Mouse (Mus musculus) CH12.LX (cell line): ENCODE measurements around the gene Sec11a. TPM values are rescaled to one million over a fixed set of nuclear protein-coding genes. Genes with fewer than 3 reads are reported as not detected.

Experiments used
- DNase-seq: peaks from one replicate; pipeline ENCODE4 v3.0.0-alpha.2; 2013; ENCODE audit errors: extremely low read depth
- H3K27ac ChIP-seq: 2 replicates; pipeline ENCODE4 v1.5.1; 2012; ENCODE audit warnings: low read depth, mild to moderate bottlenecking, control low read depth, moderate library complexity; ENCODE audit not compliant: insufficient read depth
- H3K27me3 ChIP-seq: replicated peaks from 2 replicates; pipeline ENCODE3; 2012; ENCODE audit warnings: inconsistent platforms
- H3K36me3 ChIP-seq, 2 experiments: replicated peaks in 1 of 2; 2 replicates each; pipeline versions ENCODE3 to v1.6.1; 2012; ENCODE audit warnings: inconsistent platforms in 1 of 2, low read length in 1 of 2, mild to moderate bottlenecking in 1 of 2, mixed read lengths in 1 of 2, moderate library complexity in 1 of 2; ENCODE audit not compliant: control insufficient read depth in 1 of 2, insufficient read depth in 1 of 2
- H3K4me1 ChIP-seq, 2 experiments: 2 replicates each; pipeline ENCODE4 v1.6.1; 2012; ENCODE audit warnings: inconsistent platforms in 1 of 2, moderate library complexity in 1 of 2; ENCODE audit not compliant: insufficient read depth in 2 of 2, control insufficient read depth in 1 of 2
- H3K4me2 ChIP-seq: 2 replicates; pipeline ENCODE4 v1.6.1; 2012; ENCODE audit warnings: low read depth, mild to moderate bottlenecking, control low read depth; ENCODE audit not compliant: poor library complexity, insufficient read depth, severe bottlenecking
- H3K4me3 ChIP-seq, 3 experiments: fragments of 150-350 bp in 1 of 3; sonication (generic) in 1 of 3; replicated peaks in 1 of 3; 2 replicates each; pipeline versions ENCODE3 to v1.5.1; 2011 to 2012; ENCODE audit warnings: low read depth in 2 of 3, low read length in 2 of 3, mild to moderate bottlenecking in 2 of 3, moderate library complexity in 2 of 3, control low read depth in 1 of 3, improper control_type of control experiment in 1 of 3, inconsistent platforms in 1 of 3, mixed read lengths in 1 of 3; ENCODE audit not compliant: poor library complexity in 1 of 3
- H3K79me2 ChIP-seq: replicated peaks from 2 replicates; pipeline ENCODE4 v1.6.1; 2012; ENCODE audit warnings: mild to moderate bottlenecking, moderate library complexity; ENCODE audit not compliant: control insufficient read depth, poor library complexity, insufficient read depth, severe bottlenecking; ENCODE audit errors: extremely low read depth
- H3K9ac ChIP-seq: 2 replicates; pipeline ENCODE4 v1.6.1; 2012; ENCODE audit warnings: low read depth, mild to moderate bottlenecking, control low read depth, moderate library complexity; ENCODE audit not compliant: insufficient read depth
- H3K9me3 ChIP-seq: replicated peaks from 2 replicates; pipeline ENCODE3; 2012; ENCODE audit warnings: low read length, inconsistent platforms, mixed read lengths
- CTCF ChIP-seq, 2 experiments: IDR thresholded peaks in 1 of 2; conservative IDR thresholded peaks in 1 of 2; 2 replicates each; pipeline ENCODE4 v1.5.1; 2011 to 2012; ENCODE audit warnings: low read depth in 2 of 2, low read length in 2 of 2, improper control_type of control experiment in 1 of 2, inconsistent platforms in 1 of 2, mild to moderate bottlenecking in 1 of 2, moderate library complexity in 1 of 2
- GABPA ChIP-seq: IDR thresholded peaks from 2 replicates; pipeline ENCODE4 v1.6.1; 2012; ENCODE audit warnings: low read depth, low read length, improper control_type of control experiment, inconsistent platforms; ENCODE audit not compliant: insufficient replicate concordance
- IRF4 ChIP-seq: IDR thresholded peaks from 2 replicates; pipeline ENCODE4 v1.6.1; 2014; ENCODE audit warnings: low read depth, mild to moderate bottlenecking, inconsistent platforms, low read length, improper control_type of control experiment
- JUND ChIP-seq: conservative IDR thresholded peaks from 2 replicates; pipeline ENCODE4 v1.6.1; 2011; ENCODE audit warnings: low read depth, low read length, improper control_type of control experiment
- MAFK ChIP-seq: IDR thresholded peaks from 2 replicates; pipeline ENCODE4 v1.6.1; 2011; ENCODE audit warnings: low read length, improper control_type of control experiment; ENCODE audit not compliant: insufficient replicate concordance
- MEF2A ChIP-seq: IDR thresholded peaks from 2 replicates; pipeline ENCODE4 v1.6.1; 2014; ENCODE audit warnings: low read depth, mild to moderate bottlenecking, inconsistent platforms, low read length, improper control_type of control experiment, borderline replicate concordance
- MYC ChIP-seq: IDR thresholded peaks from 2 replicates; pipeline ENCODE4 v1.6.1; 2011; ENCODE audit warnings: low read depth, mild to moderate bottlenecking, improper control_type of control experiment, low read length
- PAX5 ChIP-seq: IDR thresholded peaks from 2 replicates; pipeline ENCODE4 v1.6.1; 2012; ENCODE audit warnings: low read length, inconsistent platforms, mixed read lengths
- POLR2AphosphoS2 ChIP-seq: IDR thresholded peaks from 2 replicates; pipeline ENCODE4 v1.6.1; 2011; ENCODE audit warnings: low read depth, low read length, improper control_type of control experiment
- RCOR1 ChIP-seq: conservative IDR thresholded peaks from 2 replicates; pipeline ENCODE4 v1.6.1; 2012; ENCODE audit warnings: low read depth, mild to moderate bottlenecking, inconsistent platforms, low read length, improper control_type of control experiment
- SIN3A ChIP-seq: IDR thresholded peaks from 2 replicates; pipeline ENCODE4 v1.6.1; 2012; ENCODE audit warnings: low read length, improper control_type of control experiment, inconsistent platforms
- TCF12 ChIP-seq: IDR thresholded peaks from 2 replicates; pipeline ENCODE4 v1.6.1; 2014; ENCODE audit warnings: low read depth, mild to moderate bottlenecking, inconsistent platforms, low read length, improper control_type of control experiment
- USF1 ChIP-seq: IDR thresholded peaks from 2 replicates; pipeline ENCODE4 v1.6.1; 2014; ENCODE audit warnings: low read depth, mild to moderate bottlenecking, inconsistent platforms, low read length, improper control_type of control experiment
- ZKSCAN1 ChIP-seq: IDR thresholded peaks from 2 replicates; pipeline ENCODE4 v1.6.1; 2012; ENCODE audit warnings: low read depth, inconsistent platforms, low read length, improper control_type of control experiment, borderline replicate concordance
- ZNF384 ChIP-seq: IDR thresholded peaks from 2 replicates; pipeline ENCODE4 v1.6.1; 2012; ENCODE audit warnings: low read depth, low read length, improper control_type of control experiment, inconsistent platforms
- dilution Hi-C: fragments of 300-500 bp; cut with MboI; formaldehyde crosslinking; loops from 2 replicates; pipeline ENCODE4 v1.14.3; 2020; ENCODE audit warnings: low sequenced_read_pairs; ENCODE audit not compliant: extremely low pct_unique_long_range_greater_than_20kb, extremely low pct_ligation_motif_present
- in situ Hi-C: fragments of 300-500 bp; cut with MboI; formaldehyde crosslinking; loops from 3 replicates; pipeline ENCODE4 v1.14.3; 2019; ENCODE audit warnings: low sequenced_read_pairs, low pct_ligation_motif_present, low pct_unique_long_range_greater_than_20kb, mixed read lengths
- polyA plus RNA-seq: library from polyadenylated mRNA; unstranded; fragments of >175 nt; gene quantifications from 2 replicates; pipeline ENCODE4 v1.2.1, GENCODE M21; 2012; ENCODE audit warnings: low read depth; ENCODE audit not compliant: insufficient read length
- total RNA-seq, 2 experiments: library from RNA; depleted of rRNA; stranded (reverse); fragments of 300-350 nt in 1 of 2; fragments of >200 nt in 1 of 2; gene quantifications; 2 replicates each; pipeline ENCODE4 v1.2.3; 2012 to 2014

Sec11a gene
- total and polyA plus RNA-seq, 3 experiments: 93.5 to 141 (median 126) TPM

DNA sequence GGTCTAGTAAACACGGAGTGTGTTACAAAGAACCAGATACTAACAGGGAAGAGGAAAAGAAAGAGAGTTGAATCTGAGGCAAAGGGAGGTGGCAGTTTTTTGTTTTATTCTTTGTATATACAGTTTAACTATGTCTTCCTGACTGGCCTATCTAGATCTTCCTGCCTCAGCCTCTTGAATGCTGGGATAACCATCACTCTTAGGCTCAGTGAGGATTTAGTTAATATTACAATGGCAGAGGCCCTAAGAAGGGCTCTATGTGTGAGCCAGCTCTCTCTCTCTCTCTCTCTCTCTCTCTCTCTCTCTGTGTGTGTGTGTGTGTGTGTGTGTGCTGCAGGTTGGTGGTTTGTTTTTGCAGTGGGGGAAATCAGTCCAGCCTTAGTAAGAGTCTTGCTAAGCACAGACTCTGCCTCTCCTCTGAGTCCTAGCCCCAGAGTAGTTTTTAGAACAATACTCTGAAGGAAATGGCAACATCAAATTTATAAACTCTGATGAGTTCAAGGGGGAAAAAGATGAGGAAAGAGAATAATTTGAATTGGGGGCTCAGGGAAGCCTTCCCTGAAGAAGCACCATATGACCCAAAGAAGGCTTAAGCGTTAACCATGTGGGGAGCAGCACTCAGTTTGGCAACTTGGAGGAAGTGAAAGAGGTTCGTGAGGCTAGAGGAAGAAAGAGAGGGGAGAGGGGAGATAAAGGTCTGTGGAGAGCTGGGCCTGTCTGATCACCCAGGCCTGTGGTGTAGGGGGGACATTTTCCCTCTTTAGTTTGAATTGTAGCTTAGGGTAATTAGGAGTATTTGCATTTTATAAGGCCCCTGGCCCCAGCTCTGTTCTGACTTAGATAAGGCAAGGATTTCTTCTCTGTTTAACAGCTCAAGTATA, 47.9 kb upstream of the Sec11a start (continued):
- peak; percentile 37; the same call in 1 of the 2 replicates for TF ChIP-seq MEF2A
- TF ChIP-seq MYC: peak; percentile 92
- peak; percentile 69; the same call in 1 of the 2 replicates for TF ChIP-seq RCOR1

DNA sequence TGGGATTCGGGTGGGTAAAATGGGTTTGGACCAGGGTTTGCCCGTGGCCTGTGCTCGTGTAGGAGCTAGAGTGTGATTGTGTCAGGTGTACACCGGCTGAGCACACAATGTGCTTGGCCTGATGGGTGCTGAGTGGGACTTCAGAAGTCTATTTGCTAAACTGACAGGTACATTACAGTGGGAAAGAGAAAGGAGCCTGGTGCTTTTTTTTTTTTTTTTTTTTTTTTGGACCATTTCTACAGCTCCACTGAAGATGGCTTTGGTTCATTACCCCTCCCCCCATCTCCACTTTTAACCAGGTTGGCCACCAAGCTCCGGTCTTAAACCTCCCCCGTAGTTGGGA, 47.1 kb upstream of the Sec11a start:
- peaks cover 0 to 43% of the 10 kb centered on the region in 2 experiments; a peak in 3 of 4 replicates for H3K4me1 ChIP-seq
- no peaks in the 10 kb centered on the region for H3K27me3 ChIP-seq
- H3K9me3 ChIP-seq: no peaks in the 10 kb centered on the region
- in situ Hi-C loops (no loop called here), dilution Hi-C loops (no loop called here)
- DNase-seq: peak; percentile 56
- peak overlapping the region; percentile 94; the same call in 1 of the 2 replicates for H3K27ac ChIP-seq
- peak overlapping the region; percentile 80 to 98 (median 90) for H3K4me3 ChIP-seq
- 0 out of 2 replicates have a peak, but pooled peaks have one; percentile 54 for TF ChIP-seq SIN3A
- no peak for TF ChIP-seq JUND
- TF ChIP-seq MAFK: no peak
- peak; percentile 14; the same call in 1 of the 2 replicates for TF ChIP-seq TCF12
- TF ChIP-seq USF1: no peak
- no peak for TF ChIP-seq ZKSCAN1
- peak; percentile 90 for TF ChIP-seq ZNF384
- no peak for TF ChIP-seq POLR2AphosphoS2
- TF ChIP-seq MYC: peak; percentile 30; the same call in 1 of the 2 replicates
- TF ChIP-seq CTCF (conservative IDR thresholded peaks at IDR 0.05 in 1 of 2, IDR thresholded peaks at IDR 0.05 in 1 of 2; ENCODE audit: low read depth in 2 of 2, low read length in 2 of 2): no peak
- no peak for TF ChIP-seq PAX5
- TF ChIP-seq GABPA: no peak
- no peak for TF ChIP-seq IRF4
- TF ChIP-seq MEF2A: no peak
- H3K4me2 ChIP-seq: peak overlapping the region; percentile 53
- peaks cover 0 to 2% of the 10 kb centered on the region in 2 experiments for H3K36me3 ChIP-seq
- H3K79me2 ChIP-seq: peaks cover 52% of the 10 kb centered on the region
- peak overlapping the region; percentile 85 for H3K9ac ChIP-seq
